Mouse (Mus musculus) CD4-positive naive resting alpha-beta T cell, adult 76 days (primary cell): ENCODE data around the gene Olfr485. TPM values are rescaled to one million over a fixed set of nuclear protein-coding genes. Genes with fewer than 3 reads are reported as not detected.

Experiments
- total RNA-seq: library from RNA; stranded (reverse); gene quantifications from one replicate; pipeline ENCODE4 v1.2.4, GENCODE M21; 2023

Gene Olfr485
- not detected for total RNA-seq

DNA sequence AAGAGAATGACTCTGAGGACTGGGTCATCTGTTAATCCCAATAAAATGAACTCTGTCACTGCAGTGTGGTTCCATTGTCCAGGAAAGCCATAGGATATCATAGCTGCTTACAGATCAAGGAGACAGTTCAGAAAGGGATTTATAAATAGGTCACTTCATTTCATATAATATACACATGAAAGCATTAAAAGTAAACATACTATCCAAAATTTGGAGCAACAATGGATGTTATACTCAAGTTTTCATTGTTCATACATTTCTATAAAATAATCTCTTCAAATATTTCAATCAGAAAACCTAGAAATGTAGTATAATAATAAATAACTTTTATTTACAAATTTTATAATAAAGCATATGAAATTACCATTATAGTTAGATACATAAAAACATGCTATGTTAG, at the start of gene Olfr485:
Olfr485 (minus strand) TSS at position 101 of the 400 bp plus-strand sequence.

DNA sequence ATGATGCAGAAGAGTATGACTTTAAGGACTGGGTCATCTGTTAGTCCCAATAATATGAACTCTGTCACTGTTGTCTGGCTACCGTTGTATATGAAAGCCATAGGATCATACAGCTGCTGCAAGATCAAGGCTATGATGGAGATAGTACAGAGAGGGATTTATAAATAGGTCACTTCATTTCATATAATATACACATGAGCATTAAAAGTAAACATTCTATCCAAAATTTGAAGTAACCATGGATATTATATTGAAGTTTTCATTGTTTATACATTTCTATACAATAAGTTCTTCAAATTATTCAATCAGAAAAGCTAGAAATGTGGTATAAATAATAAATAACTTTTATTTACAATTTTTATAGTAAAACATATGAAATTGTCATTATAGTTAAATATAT, 13.0 kb upstream of the Olfr485 start, which contains the start of gene Olfr486:
Olfr486 (minus strand) TSS at position 101 of the 400 bp plus-strand sequence.

DNA sequence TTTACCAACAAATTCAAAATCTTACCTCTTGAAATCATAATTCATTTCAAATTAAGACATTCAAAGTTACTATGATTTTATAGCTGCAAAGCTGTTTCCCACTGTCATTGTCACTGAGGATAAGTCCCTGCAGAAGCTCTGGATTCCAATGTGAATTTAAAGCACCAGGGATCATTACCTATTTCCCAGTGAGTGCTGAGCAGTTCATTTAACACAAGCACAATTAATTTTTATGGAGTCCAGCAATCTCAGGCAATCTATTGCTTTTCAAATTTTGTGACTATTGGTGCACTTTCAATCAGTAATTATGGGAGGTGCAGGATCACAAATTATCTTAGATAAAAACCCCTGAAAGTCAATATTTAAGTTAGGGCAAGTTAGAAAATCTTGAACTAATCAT, 32.3 kb downstream of the Olfr485 start, which contains the start of gene Olfr484:
Olfr484 (minus strand) TSS at position 101 of the 400 bp plus-strand sequence.

Other genes with a start within 250 kb of the Olfr485 start
- not detected for gene Olfr473, start 229.4 kb downstream of the Olfr485 start, total RNA-seq
- not detected for gene Olfr474, start 205.2 kb downstream of the Olfr485 start, total RNA-seq
- gene Olfr476, start 195.1 kb downstream of the Olfr485 start, total RNA-seq: not detected
- gene Olfr477, start 173.2 kb downstream of the Olfr485 start, total RNA-seq: not detected
- not detected for gene Olfr478, start 125.9 kb downstream of the Olfr485 start, total RNA-seq
- not detected for gene Olfr479, start 109.2 kb downstream of the Olfr485 start, total RNA-seq
- not detected for gene Olfr480, start 92.5 kb downstream of the Olfr485 start, total RNA-seq
- not detected for gene Olfr481, start 80.0 kb downstream of the Olfr485 start, total RNA-seq
- gene Olfr482, start 62.3 kb downstream of the Olfr485 start, total RNA-seq: 2.1 TPM
- gene Olfr483, start 59.0 kb downstream of the Olfr485 start, total RNA-seq: not detected
- not detected for gene Olfr484, start 32.4 kb downstream of the Olfr485 start, total RNA-seq
- not detected for gene Olfr486, start 12.9 kb upstream of the Olfr485 start, total RNA-seq
- not detected for gene Olfr487, start 54.8 kb upstream of the Olfr485 start, total RNA-seq
- gene Olfr488, start 98.5 kb upstream of the Olfr485 start, total RNA-seq: not detected
- gene Olfr490, start 129.1 kb upstream of the Olfr485 start, total RNA-seq: not detected
- not detected for gene Olfr491, start 153.6 kb upstream of the Olfr485 start, total RNA-seq
- not detected for gene Olfr492, start 163.8 kb upstream of the Olfr485 start, total RNA-seq
- not detected for gene Olfr493, start 187.1 kb upstream of the Olfr485 start, total RNA-seq
- gene Olfr494, start 205.5 kb upstream of the Olfr485 start, total RNA-seq: not detected
- not detected for gene Olfr495, start 233.3 kb upstream of the Olfr485 start, total RNA-seq